Mouse (Mus musculus): ENCODE measurements around the gene Fam205c.

GRCm38 (mm10) chr4:42868193-42868592, 5.8 kb downstream of the Fam205c start:
- no peak for TF ChIP-seq CTCF (conservative IDR thresholded peaks at IDR 0.05; ENCODE audit: insufficient read depth, insufficient read length, low read depth, low read length)
- no peak for TF ChIP-seq POLR2A (IDR thresholded peaks at IDR 0.05; ENCODE audit: low read depth, low read length)
